Mouse (Mus musculus) urinary bladder, postnatal 36 days (tissue): ENCODE measurements at regions not wholly inside any gene's neighbourhood (a gene's known extent, or its start where the extent isn't known, plus 50 kb on each side); places are given as distances from the start of the nearest gene placed in this dataset.

Source experiments
- DNase-seq, 2 experiments: peaks; one replicate each; pipeline ENCODE4 v3.0.0; 2022; ENCODE audit warnings: low spot score in 2 of 2, mixed read lengths in 1 of 2

DNA sequence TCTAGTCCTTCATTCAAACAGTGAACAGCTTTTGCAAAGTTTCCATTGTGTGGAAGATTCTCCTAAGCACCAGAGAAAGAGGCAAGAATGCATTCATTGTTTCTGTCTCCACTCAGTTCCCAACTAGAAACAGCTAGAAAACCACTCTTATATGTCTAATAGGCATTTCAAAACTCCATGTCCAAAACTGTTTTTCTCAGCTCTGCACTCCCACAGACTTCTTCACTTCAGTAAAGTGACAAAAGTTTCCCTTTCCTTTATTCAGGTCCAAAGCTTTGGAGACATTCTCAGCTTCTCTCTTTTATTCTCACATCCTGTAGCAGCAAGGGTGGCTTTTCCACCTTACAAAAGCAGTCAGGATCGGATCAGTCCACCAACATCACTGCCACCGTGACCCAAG lies 166.0 kb downstream of the Mreg start:
- no peak for DNase-seq

- no peak for DNase-seq
These were observed 173.6 kb downstream of the Mreg start for GRCm38 (mm10) chr1:72038518-72038917.

DNA sequence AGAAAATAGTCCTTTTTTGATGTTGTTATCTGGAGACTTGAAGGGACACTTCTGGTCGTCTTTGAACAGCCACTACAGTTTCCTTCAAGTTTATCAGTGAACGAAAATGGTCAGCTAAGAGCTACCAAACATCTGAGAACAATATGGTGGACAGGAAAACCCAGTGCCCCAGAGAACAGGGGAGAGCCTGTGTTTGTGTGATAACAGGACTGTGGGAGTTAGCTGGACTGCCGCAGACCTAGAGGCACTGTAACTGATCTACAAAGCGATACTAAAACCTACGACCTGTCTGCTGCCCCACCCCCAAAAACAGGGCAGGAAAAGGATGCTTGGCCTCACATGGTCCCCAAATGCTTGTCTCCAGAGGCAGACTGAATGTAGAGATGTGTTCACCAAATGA lies 175.5 kb downstream of the Mreg start:
- DNase-seq, result no peak

DNA sequence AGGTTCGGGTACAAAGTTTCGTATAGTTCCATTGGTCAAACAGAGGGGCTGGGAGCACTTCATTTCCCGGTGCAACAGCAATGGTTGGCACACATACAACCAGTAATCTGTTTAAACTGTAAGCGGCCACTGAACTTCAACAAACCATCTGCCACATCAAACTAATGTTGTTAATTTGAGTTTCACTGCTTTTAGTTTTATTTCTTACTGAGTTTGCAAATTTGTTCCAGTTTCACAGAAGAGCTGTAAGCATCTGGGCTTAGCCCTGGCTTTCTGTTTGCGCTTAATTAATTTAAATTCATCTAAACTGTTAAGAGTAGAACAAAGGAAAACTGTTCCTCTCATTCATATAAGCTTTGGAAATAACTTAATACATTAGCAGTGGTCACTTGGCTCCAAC lies 176.0 kb downstream of the Mreg start:
- DNase-seq, result no peak

GRCm38 (mm10) chr1:72033941-72034340 lies 178.2 kb downstream of the Mreg start:
- no peak for DNase-seq

- DNase-seq, result peak in 1 of 2 experiments; percentile 7
These were observed 179.9 kb downstream of the Mreg start for GRCm38 (mm10) chr1:72032214-72032613.

DNA sequence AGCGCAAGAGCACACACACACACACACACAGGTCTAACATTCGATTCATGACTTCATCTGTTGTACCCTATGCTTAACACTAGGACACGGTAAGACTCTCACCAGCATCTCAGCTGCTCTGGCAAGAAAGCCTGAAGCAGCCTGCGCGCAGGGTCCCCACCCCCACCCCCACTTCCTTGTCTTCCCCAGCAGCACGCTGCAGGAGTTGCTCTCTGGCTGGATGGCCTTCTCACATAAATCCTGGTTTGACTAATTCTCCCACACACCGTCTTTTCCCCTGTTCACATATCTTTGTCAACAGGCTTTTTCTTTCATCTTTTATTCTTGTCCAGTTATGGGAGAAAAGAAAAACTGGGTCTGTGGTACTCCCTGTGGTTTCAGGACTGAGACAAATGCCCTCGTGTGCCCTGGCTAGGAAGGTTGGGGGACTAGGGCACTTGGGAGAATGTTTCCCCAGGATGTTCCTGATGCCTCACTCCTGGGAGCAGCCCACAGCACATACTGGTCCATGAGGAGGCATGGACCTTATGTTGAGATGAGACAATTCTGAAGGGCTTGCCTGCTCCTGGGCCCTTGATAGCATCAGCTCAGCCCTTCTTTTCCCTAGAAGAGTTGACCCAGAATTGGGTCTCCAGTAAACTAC lies 181.2 kb downstream of the Mreg start:
- DNase-seq, result no peak

GRCm38 (mm10) chr1:72029625-72030024 lies 182.5 kb downstream of the Mreg start:
- no peak for DNase-seq

DNA sequence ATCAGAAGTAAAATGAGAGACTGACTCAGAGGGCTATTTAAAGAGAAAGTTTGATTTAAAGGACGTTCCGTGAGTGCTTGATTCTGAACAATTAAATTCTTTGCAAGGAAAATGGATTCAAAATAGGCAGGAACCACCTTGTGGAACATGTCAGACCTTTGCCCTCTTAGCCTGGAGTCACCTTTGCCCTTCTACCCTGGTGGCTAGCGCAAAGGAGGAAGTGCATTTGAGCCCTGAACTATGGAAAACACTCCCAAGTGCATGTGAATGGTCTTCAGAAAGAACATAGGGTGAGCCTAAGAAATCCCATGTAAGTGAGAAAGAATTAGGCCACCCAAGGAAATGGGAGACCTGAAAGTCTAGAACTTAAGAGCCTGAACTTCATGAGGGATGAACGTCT lies 185.2 kb downstream of the Mreg start:
- no peak for DNase-seq

DNA sequence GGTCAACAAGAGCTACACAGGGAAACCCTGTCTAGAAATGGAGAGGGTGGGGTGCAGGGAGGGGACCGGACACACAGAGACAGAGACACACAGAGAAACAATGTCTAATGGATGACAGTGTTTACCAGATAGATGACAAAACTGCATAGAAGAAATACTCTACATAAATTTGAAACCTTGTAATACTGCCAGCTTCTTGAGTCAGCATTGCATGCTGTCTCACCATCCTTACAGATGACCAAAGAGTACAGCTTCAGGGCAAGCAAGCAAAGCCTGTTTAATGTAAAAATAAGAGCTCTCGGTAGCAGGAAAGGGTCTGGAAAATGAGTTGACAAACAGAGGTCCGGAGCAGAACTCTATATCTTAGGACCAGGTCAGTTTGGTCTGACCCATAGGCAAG lies 189.5 kb downstream of the Mreg start:
- DNase-seq, result no peak

DNA sequence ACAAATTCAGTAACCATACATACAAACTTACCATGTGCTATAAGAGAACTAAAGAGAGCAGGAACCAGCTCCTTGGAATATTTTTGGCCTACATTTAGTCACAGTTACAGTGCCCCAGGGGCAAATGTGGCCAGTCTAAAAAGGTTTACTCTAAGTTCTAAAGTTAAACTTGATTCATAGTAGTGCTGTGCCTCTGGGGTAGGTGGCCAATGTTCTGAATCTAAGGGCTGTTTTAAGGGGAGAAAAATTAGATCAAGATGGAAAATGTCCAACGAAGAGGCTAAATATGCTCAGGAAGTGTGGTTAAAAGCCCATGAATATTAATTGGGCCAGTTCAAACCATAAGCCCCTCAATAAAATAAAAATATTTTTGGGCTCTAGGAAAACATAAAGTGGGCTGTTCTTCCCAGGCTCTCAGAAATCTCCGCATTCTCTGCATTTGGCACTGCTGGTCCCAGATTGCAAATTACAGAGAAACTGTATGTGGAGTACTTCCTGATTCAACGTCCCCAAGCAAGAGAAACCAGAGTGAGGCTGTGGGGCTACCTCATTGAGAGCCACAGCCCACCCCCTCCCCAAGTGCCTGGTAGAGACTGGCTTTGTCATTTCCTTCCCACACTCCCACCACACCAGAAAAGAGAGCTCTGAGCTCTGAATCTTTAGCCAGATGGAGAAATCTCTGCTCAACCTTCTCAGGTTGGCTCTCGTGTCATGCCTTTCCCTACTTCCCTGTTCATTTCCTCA lies 193.5 kb downstream of the Mreg start:
- no peak for DNase-seq

- no peak for DNase-seq
These were observed 194.2 kb downstream of the Mreg start for GRCm38 (mm10) chr1:72017814-72018478.

GRCm38 (mm10) chr1:72015471-72015870 lies 196.6 kb downstream of the Mreg start:
- no peak for DNase-seq

DNA sequence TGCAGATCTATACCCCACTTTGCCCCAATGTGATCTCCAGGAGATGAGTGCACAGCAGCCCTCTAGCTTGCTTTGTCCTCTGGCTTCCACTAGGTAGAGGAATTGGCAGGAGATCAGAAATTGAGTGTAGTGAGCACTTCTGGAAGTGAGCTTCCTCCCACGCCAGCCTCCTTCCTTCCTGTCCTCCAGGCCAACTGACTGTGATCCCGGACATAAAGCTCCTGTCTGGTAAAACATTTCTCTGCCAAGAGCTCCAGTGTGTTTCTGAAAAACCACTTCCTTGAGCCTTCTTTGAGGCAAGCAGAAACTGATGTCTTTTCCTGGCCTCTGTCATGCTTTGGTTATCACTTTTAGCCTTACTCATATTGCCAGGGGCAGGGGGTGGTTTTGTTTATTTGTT lies 197.5 kb downstream of the Mreg start:
- DNase-seq, result no peak

GRCm38 (mm10) chr1:72013863-72014262 lies 198.2 kb downstream of the Mreg start:
- DNase-seq, result no peak

- DNase-seq, result no peak
These were observed 199.4 kb downstream of the Mreg start for GRCm38 (mm10) chr1:72012710-72013109.

DNA sequence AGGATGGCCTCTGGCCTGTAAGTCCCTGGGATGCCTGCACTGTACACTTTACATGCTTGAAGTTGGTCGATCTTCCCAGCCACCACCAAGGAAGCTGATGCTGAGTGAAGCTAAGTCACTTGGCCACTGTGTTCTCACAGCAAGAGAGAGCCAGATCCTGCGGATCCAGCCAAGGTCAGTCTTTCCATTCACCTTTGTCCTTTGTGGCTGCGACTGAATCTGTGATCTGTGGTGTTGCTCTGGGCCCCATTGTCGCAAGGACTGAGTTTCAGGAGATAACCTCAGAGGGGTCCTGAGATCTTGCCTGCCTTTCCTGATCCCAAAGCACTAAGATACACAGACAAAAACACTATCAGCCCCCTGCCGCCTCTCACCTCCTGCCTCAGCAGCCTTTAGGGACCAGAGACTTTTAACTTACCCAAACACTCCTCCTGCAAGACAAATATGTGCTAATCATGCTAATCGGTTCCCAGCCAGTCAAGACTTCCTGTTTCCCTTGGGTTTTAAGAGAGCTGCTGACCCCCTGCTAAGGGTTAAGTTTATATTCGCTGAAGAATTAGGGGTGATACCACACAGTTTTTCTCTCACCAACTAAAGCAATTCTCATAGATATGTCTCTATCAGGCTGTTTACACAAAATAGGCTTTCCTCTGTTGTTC lies 202.7 kb downstream of the Mreg start:
- DNase-seq, result no peak

- DNase-seq, result no peak
These were observed 205.3 kb downstream of the Mreg start for GRCm38 (mm10) chr1:72006696-72007291.

DNA sequence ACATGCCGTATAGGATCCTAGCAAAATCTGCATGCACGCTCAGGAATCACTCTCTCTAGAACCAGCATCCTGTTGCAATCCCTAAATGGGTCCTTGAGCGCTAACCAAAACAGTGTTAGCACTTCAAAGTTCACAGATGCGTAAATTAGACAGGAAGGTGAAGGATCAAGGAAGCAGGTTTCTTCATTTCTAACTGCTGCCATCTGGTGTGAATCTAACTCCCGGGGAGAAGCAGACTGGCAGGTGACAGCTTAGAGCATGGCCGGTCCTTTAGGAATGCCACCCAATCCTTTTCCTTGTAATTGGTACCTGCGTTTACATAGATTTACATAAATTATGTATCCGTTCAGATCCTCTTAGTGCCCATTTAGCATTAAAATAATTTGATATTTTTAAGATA lies 206.2 kb downstream of the Mreg start:
- DNase-seq, result no peak

DNA sequence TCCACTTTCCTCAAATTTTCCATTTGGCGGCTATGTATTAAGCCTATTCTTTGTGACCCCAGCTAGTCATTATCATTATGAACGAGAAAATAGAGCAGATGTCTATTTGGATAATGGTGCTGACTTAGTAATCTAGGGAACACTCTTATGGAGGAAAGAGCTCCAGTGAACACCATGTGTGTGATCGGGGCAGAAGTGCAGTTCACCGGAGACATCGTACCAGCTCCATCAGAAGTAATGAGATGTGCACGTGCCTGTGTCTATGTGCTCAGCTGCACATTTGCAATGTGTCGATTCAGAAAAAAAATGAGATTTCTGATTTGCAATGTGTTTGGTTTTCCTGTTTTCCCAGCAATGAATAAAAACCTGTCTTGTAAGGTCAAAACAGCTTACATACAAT lies 206.6 kb downstream of the Mreg start:
- DNase-seq, result no peak

- no peak for DNase-seq
These were observed 208.5 kb downstream of the Mreg start for GRCm38 (mm10) chr1:72003424-72004278.
